Mouse (Mus musculus) frontal cortex, postnatal 10 days (tissue): Measurements from ENCODE around the gene 3110009E18Rik.

Experiments
- DNase-seq, 2 experiments: peaks; one replicate each; pipeline ENCODE4 v3.0.0; 2022; ENCODE audit warnings: low spot score in 2 of 2, mixed read lengths in 1 of 2

Gene 3110009E18Rik

DNA sequence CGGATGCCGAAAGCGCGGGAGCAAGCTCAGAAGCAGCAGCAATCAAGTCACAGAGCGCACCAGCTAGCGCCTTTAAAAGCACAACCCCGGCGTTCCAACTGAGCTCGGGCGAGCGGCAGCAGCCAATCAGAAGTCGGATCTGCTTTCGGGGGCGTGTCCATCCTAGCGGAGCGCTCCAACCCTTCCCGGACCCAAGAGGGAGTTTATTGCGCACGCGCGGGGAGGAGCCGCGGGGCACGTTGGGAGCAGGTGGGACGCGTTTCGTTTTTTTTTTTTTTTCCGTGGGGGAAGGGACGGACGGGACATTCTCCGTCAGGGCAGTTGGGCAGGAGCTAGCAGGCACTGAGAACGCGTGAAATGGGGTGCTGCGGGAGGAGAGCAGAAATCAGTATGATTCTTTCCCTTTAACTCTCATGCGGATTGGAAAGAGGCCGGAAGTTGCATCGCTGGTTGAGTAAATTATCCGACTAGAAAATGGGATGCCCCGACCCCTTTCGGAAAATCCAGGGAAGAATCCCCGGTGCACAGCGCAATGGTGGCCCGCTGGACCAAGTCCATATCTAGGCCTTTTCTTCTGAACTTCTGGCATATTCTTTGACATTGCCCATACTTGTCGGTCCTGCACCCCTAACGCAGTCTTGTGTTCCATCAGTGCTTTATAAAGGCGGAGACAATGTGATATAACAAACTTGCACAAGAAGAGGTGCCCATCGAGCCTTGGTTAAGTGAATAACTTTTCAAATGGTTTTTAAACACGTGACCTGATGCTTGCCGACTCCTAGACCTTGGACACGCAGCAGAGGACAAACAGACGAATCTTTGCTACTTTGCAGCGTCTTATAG is at the start of gene 3110009E18Rik, which contains the start of gene Dbi:
3110009E18Rik (plus strand) TSS at position 219 of the 843 bp plus-strand sequence.
Dbi (minus strand) TSS at position 110 of the 843 bp plus-strand sequence.
- peak; percentile 97 to 98 for DNase-seq

DNA sequence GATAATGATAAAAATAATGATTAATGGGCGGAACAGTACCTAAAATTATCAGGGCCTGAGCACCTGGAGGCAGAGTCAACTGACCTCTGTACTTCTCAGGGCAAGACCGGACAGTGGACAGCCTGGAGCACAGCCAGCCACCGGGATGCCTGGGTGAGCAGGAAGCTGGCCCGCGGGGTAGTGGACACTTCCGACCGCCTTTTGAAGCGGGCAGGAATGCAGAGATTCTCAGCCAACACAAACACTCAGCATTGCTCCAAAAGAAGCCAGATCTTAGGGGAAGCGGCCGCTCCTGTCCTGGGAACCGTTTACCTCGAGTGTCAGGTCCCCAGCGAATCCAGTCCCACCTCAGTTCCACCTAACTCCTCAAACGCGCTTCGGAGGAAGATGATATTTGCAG is 48.1 kb upstream of the 3110009E18Rik start:
- DNase-seq = peak in 1 of 2 experiments; percentile 23

DNA sequence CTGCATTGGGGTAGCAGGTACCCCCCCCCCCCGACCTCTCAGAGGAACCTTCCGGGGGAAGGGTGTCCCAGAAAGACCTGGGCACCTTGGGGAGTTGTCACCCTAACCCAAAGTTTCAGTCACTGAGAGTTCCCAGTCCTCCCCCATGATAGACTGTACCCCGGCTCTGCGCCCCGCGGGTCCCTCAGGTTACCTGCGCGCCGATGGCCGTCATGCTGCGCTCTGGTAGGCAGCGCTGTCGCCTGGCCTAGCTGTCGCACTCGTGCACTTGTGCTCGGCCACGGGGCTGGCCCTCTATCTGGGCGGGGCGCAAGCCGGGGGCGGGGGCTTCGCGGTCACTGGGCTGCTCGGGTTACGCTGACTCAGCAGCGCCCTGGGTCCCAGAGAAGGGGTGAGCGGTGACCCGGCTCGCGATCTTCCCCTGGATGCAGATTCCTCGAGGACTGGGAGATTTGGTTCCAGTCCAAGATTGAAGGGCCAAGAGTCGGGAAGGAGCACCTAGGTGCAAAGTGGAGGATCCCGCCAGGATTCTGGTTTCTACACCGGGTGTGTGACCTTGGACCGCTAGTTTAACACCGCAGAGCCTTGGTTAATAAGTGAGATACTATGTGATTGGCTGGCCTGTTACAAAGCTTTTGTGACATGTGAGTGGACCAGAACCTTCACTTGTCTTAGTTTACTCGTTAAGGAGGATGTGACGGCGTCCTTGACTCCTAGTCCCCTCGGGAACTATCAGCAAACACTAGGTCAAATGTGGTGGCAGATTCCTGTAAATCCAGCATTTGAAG is 47.3 kb upstream of the 3110009E18Rik start, which contains the start of gene Tmem37:
Tmem37 (minus strand) TSS at position 556 of the 788 bp plus-strand sequence.
- peak; percentile 31 to 50 for DNase-seq

DNA sequence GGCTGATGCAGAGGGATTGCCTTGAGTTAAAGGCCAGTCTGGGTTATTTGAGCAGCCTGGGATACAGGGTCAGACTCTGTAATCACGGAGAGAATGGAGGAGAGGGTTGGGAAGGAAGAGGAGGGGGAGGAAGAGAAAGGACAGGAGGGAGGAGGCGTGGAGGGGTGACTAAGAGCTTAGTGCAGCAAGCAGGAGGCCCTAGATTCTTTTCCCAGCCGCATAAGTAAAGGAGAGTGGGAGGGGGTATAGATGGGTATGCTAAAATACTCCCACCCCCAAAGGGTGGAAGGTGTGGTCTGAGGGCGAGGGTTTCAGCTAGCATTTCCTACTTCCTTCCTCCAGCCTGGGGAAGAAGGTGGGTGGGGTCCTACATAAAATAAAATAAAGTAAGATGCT is 46.7 kb upstream of the 3110009E18Rik start:
- DNase-seq = no peak

DNA sequence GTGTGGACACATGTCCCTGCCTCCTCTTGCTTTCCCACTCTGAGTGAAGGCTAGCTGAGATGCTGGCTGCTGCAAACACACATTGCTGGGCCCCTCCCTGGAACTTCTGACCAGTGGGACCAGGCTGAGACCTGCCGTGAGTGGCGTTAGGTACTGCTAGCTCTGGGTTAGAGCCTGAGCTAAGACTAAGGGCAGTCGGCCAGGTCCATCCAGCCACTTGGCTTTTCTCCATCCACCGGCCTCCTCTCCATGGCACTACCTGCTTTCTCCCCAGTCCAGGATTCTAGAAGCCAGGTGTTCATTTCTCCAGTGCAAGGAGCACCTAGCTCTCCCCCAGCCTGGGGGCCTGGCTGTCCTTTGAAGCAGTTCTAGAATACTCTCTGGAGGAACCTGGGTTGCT is 46.1 kb upstream of the 3110009E18Rik start:
- DNase-seq = no peak

DNA sequence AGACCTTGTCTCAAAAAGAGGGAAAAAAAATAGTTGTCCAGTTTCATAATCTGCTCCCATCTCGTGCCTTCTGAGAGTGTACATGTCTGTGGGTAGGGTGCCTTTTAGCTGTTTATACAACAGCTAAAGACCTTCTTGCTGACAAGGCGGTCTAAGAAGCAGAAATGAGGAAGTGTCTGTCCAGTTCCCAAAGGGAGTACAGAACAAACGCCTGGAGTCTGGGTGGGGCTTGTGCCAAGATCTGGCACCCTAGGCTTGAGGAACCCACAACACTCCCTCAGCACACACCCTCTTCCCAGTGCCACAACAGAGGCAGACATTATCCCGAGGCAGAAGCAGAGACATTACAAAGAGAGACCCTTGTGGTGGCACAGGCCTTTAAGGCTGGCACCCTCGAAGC is 45.5 kb upstream of the 3110009E18Rik start:
- DNase-seq = no peak

DNA sequence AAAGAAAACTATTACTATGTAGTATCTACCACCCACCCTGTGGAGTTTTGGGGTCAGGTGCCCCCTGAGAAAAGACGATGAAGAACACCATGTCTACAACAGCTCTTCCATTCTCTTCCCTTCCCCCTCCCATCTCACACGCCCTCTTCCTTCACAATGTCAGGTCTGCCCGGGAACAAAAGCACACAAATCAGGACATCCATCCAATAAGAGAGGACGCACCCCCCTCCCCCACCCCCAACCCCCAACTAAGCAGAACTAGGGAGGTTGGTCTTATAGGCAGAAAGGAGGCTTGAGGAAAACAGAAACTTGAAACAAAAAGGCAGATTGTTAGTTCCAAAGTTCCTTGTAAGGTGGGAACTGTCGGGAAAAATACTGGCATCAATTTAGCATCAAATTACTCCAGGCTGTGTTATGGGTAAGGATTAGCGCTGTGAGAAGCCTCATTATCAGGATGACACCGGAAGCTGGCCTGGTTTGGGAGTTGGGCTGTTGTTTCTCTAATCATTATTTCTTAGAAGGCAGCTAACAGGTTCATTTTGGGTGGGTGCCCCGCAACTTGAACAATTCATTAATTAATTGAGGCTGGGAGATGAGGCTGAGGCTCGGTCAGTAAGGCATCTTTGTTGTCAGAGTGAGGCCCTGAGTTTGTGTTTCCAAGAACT is 43.1 kb upstream of the 3110009E18Rik start:
- no peak for DNase-seq

- no peak for DNase-seq
Observed at GRCm38 (mm10) chr1:120080632-120081031, 40.4 kb upstream of the 3110009E18Rik start.

DNA sequence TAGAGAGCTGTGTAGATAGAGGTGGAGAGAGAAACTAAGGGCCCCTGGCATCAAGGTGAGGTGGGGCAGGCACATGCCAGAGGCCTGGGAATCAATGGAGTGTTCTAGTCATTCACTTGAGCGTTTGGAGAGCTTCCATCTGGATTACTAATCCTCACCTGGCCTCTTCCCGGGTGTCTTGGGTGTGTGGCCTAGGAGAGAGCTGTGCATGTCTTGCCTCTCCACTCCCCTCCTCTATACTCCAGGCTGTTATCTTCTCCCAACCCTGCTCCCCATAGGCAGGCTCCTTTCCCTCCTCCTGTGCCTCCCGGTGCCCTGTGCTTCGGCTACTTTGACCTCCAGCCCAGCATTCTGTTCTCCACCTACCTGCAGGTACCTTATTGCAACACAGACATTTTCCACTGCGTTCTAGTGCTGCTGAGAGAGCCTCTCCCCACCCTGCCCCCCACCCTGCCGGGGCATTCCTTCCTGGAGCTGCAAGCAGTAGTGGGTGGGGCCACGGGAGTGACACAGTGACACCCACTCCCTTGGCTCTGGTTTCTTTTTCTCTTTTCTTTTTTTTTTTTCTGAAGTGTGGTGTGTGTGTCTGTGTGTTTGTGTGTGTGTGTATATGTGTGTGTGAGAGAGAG is 37.9 kb upstream of the 3110009E18Rik start:
- no peak for DNase-seq

DNA sequence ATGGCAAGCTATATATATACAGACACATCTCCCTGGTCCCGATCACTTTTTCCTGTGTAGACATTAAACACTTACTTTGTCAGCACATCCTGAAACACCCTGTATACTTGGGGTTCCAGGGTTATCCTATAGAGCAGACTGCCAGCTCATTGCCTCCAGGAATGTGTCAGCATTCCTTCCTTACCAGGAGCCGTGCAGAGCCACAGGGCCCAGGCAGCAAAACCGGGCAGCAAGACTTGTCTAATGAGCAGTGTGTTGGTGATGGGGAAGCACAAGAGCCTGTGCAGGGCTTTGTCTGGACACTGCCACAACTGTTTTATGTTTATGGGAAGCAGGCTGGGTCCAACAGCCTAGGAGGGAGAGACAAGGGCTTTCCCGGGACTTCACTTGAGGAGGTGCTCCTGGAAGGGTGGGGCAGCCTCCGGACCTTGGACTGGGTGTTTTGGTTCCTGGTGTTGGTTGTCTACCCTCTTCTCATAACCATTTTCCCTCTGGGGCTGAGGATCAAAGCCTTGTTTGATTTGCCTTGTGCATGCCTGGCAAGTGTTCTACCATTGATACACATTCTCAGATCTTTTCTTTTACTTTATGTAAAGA is 37.0 kb upstream of the 3110009E18Rik start:
- no peak for DNase-seq

DNA sequence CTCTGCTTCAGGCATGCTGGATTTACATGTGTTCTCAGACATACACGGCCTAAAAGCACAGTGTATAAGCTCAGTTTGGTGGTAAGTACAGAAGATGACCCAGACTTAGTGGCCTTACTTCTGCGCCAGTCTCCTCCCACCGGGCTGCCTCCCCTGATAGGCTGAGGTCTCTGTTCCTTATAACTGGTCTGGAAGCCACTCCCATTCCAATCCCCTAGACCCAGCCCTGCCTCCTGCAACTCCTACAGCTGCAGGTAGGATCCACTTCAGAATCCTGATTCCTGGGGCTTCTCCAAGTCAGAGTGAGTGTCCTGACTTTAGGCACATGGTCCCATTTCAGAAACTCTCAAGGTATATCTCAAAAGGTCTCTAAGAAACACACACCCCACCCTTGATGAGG is 35.3 kb upstream of the 3110009E18Rik start:
- DNase-seq = no peak

GRCm38 (mm10) chr1:120086644-120087043 is 34.3 kb upstream of the 3110009E18Rik start:
- DNase-seq = no peak

GRCm38 (mm10) chr1:120089180-120089579 is 31.8 kb upstream of the 3110009E18Rik start:
- DNase-seq = no peak

DNA sequence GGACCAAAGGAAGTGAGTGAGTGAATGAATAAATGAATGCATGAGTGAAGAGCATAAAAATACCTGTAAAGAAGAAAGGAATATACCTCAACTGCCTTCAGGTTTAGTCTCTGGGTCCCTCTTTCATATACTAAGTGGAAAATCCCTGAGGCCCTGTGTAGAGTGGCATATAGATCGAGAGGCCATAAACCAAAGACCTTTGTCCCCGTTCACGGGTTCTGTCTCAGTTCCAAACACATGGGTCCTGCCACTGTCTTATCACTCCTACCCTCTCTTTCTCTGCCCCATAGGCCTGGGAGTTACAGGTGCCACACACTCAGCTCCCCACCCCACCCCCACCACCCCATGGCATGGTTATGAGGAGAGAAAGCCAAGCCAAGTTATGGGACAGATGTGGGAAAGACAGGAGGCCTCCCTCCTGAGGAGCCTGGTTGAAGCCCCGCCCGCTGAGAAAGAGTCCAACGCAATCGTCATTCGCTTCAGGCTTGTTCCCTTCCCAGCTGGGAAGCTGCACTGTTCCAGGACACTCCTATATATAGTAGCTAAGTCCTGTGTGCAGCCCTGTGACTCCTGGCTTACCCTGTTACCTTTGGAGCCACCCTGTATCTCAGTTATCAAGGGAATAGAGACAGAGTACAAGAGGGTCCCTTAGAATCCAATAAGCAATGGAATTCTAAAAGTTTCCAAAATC is 30.0 kb upstream of the 3110009E18Rik start:
- no peak for DNase-seq

- DNase-seq = peak; percentile 66 to 82
Observed at GRCm38 (mm10) chr1:120093482-120094134, 27.4 kb upstream of the 3110009E18Rik start.

DNA sequence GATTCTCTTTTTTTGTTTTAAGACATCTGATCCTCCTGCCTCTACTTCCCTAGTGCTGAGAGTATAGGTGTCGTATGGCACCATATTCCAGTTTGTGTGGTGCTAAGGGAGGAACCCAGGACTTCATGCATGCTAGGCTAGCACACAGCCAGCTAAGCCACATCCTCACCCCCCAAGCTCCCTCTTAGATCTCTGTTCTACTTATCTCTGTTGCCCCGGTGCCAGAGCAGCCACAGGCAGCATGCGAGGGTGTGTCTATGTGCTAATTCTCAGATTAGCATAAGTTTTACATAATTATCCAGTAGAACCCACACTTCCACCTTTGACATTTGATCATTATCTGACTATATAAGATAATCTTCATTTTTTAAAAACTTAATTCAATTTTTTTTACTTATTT is 26.1 kb upstream of the 3110009E18Rik start:
- DNase-seq = no peak

DNA sequence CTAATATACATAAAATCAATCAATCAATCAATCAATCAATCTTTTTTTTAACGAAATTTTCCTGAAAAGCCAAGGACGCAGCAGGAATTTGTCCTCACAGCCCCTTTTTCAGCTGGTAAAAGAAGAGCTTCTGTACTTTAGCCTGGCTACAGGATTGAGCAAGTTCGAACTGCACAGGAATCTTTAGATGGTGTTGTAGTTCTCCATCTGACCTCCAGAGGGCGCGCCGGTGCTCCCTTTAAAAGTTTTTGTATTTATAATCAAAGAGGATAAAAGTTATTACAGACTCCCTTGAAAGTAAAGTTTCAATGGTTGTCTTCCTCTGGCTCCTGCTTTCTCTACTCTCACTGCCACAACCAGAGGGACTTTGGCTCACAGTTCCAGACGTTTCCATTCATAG is 22.7 kb upstream of the 3110009E18Rik start:
- peak in 1 of 2 experiments; percentile 59 for DNase-seq

- DNase-seq = peak in 1 of 2 experiments; percentile 35
Observed at GRCm38 (mm10) chr1:120099483-120099882, 21.5 kb upstream of the 3110009E18Rik start.

- DNase-seq = no peak
Observed at GRCm38 (mm10) chr1:120100456-120101226, 20.3 kb upstream of the 3110009E18Rik start.
